8 mouse cellular contexts compared by ENCODE assay signal in the genomic region with DNA sequence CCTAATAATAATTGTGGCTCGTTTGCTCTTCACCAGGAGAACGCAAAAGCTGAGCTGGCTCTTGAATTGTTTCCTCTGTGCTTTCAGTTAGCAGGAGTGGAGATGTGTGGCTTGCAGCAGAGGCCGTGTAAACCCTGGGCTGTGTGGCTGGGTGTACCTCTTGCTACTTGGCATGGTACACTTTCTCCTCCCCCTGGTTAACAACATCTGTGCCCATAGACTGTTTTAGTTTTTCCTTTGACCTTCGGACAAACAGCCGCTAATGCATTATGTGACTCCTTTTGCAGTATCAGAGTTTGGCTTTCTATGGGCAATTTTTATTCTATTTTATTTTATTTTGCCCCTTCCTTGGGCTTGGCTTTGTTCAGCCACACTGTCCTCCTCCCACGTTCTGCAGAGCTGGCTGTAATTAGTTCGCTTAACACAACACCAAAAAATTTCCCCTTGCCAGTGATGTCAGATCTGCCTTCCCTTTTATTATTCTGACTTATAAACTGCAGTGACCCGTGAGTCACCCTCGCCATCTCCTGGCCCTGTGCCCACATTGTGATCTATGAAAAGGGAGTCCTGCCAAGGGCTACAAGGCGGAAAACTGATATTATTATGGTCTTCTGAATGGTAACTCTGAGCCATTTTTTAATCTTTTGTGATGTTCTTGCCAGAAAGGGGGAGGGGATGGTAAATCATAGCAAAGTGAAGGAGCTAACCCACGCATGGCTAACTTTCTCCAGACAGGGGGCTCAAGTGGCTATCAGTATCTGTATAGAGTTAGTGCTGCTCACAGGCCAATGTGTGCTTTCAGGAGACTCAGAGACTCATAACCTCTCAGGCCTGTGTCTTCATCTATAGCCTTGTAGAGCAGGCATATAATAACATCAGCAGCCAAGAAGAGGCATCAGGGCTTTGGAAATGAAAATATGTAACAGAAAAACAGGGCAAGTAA.
DNase-seq lines count a peak whose midpoint lies in the region; ATAC-seq and TF ChIP-seq lines count a peak whose summit lies in the region.

No protein-coding gene starts in this region.

- no peaks in the 10 kb centered on the region for H3K9me3 ChIP-seq in hindbrain, postnatal 0 days (ENCODE audit: low read length)
- H3K9me3 ChIP-seq in liver, embryonic 12.5 days (replicated peaks): no peaks in the 10 kb centered on the region

- H3K27ac ChIP-seq in hindbrain, postnatal 0 days: no peak overlapping the region; the same call in 1 of the 2 replicates
- H3K27ac ChIP-seq in liver, embryonic 12.5 days: peak overlapping the region; percentile 61

- no peaks in the 10 kb centered on the region for H3K36me3 ChIP-seq in hindbrain, postnatal 0 days (ENCODE audit: insufficient read depth, low read length)
- H3K36me3 ChIP-seq in liver, embryonic 12.5 days: no peaks in the 10 kb centered on the region

- WGBS in hindbrain, postnatal 0 days: 21% methylated on average over 11 of the region's 11 CpGs
- WGBS in liver, embryonic 12.5 days (ENCODE audit: insufficient replicate concordance): 65% methylated on average over 11 of the region's 11 CpGs

- no peak overlapping the region for H3K4me3 ChIP-seq in hindbrain, postnatal 0 days (ENCODE audit: low read length)
- H3K4me3 ChIP-seq in liver, embryonic 12.5 days: no peak overlapping the region

- H3K4me1 ChIP-seq in hindbrain, postnatal 0 days (ENCODE audit: insufficient read depth, low read length): no peaks in the 10 kb centered on the region
- peaks cover 85% of the 10 kb centered on the region for H3K4me1 ChIP-seq in liver, embryonic 12.5 days

- ATAC-seq in hindbrain, postnatal 0 days: peak; percentile 50
- no peak for ATAC-seq in liver, embryonic 12.5 days

- no peak for TF ChIP-seq CTCF in hindbrain, postnatal 0 days (IDR thresholded peaks at IDR 0.05; ENCODE audit: low read depth)

- H3K27me3 ChIP-seq in hindbrain, postnatal 0 days (ENCODE audit: insufficient read depth, low read length): no peaks in the 10 kb centered on the region
- no peaks in the 10 kb centered on the region for H3K27me3 ChIP-seq in liver, embryonic 12.5 days (replicated peaks)

- peak; percentile 19 for DNase-seq in right cerebral cortex, postnatal 4 days
- DNase-seq in right cerebral cortex, adult 2 months (ENCODE audit: low spot score in 2 of 2): no peak
- DNase-seq in gastrocnemius, postnatal 25 days: peak; percentile 29
- peak; percentile 60 for DNase-seq in hindbrain, postnatal 0 days (ENCODE audit: low spot score)
- peak; percentile 66 for DNase-seq in ovary, adult 18-20 months (ENCODE audit: low spot score)
- no peak for DNase-seq in yolk sac, embryonic 10.5 days (ENCODE audit: low spot score)
- DNase-seq in layer of hippocampus, adult 11-12 months (ENCODE audit: low spot score): no peak

- no peak overlapping the region for H3K4me2 ChIP-seq in hindbrain, postnatal 0 days (ENCODE audit: low read depth, low read length)
- no peak overlapping the region for H3K4me2 ChIP-seq in liver, embryonic 12.5 days

- H3K9ac ChIP-seq in hindbrain, postnatal 0 days (replicated peaks; ENCODE audit: low read length): no peak overlapping the region
- no peak overlapping the region for H3K9ac ChIP-seq in liver, embryonic 12.5 days

Comparison
In these comparisons a context has a peak if more than half of its experiments do, and no peak if none do; other contexts are left out.
1. DNase-seq: peak in right cerebral cortex, postnatal 4 days (single experiment), gastrocnemius, postnatal 25 days (single experiment), hindbrain, postnatal 0 days (single experiment) and ovary, adult 18-20 months (single experiment); none in right cerebral cortex, adult 2 months (0 of 2), yolk sac, embryonic 10.5 days (single experiment) and layer of hippocampus, adult 11-12 months (single experiment).